Mouse (Mus musculus): ENCODE measurements at regions not wholly inside any gene's neighbourhood (a gene's known extent, or its start where the extent isn't known, plus 50 kb on each side); places are given as distances from the start of the nearest gene placed in this dataset.

DNA sequence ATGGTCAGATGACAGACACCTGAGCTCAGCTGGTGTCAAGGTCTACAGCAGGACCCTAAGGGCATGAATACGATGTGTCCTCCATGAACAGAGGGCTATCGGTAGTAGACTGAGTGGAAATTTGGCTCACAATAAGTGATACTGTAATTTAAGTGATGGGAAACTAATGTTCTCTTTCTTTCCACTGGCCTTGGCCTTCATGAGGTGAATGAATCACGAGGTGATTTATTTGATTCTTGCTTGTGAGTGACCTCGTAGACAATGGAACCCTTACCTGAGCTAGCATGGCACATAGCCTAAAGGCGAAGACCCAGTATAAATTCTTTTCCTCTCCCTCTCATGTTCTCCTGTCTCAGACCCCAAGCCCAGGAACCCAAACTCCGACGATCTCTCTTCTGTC, 54.1 kb upstream of the Gm5148 start:
- no peak for TF ChIP-seq CTCF (IDR thresholded peaks at IDR 0.05; ENCODE audit: low read depth)
- no peak for TF ChIP-seq EP300 (IDR thresholded peaks at IDR 0.05; ENCODE audit: low read depth)
